Mouse (Mus musculus) embryonic facial prominence, embryonic 15.5 days (tissue): ENCODE measurements around the gene Rhpn2. TPM values are rescaled to one million over a fixed set of nuclear protein-coding genes. Genes with fewer than 3 reads are reported as not detected.
"Not testable (repeated sequence)": the region's sequence is repeated elsewhere in the genome, so short reads cannot be mapped to it uniquely, and the experiment has no call there.

Source experiments
- ATAC-seq: fragments of 200-750 bp; cut with Nextera tagmentation; 2 replicates; pipeline ENCODE4 v1.8.0; 2017; ENCODE audit warnings: low read depth, moderate TSS enrichment; ENCODE audit not compliant: insufficient number of reproducible peaks, low FRiP score, low TSS enrichment
- H3K27ac ChIP-seq: fragments of 300-500 bp; sonication (generic); replicated peaks from 2 replicates; pipeline ENCODE4 v1.5.1; 2015; ENCODE audit warnings: mild to moderate bottlenecking, inconsistent platforms
- H3K27me3 ChIP-seq: fragments of 300-500 bp; sonication (generic); 2 replicates; pipeline ENCODE4 v1.6.1; 2015; ENCODE audit warnings: inconsistent platforms
- H3K36me3 ChIP-seq: fragments of 300-500 bp; sonication (generic); 2 replicates; pipeline ENCODE4 v1.6.1; 2015; ENCODE audit warnings: mild to moderate bottlenecking, inconsistent platforms
- H3K4me1 ChIP-seq: fragments of 300-500 bp; sonication (generic); 2 replicates; pipeline ENCODE4 v1.6.1; 2015; ENCODE audit warnings: inconsistent platforms
- H3K4me2 ChIP-seq: fragments of 300-500 bp; sonication (generic); replicated peaks from 2 replicates; pipeline ENCODE4 v1.6.1; 2015; ENCODE audit warnings: mild to moderate bottlenecking, inconsistent platforms
- H3K4me3 ChIP-seq: fragments of 300-500 bp; sonication (generic); replicated peaks from 2 replicates; pipeline ENCODE4 v1.5.1; 2015; ENCODE audit warnings: mild to moderate bottlenecking, inconsistent platforms
- H3K9ac ChIP-seq: fragments of 300-500 bp; sonication (generic); 2 replicates; pipeline ENCODE4 v1.6.1; 2015; ENCODE audit warnings: inconsistent platforms
- H3K9me3 ChIP-seq: fragments of 300-500 bp; sonication (generic); replicated peaks from 2 replicates; pipeline ENCODE4 v1.6.1; 2016; ENCODE audit warnings: inconsistent platforms
- WGBS: fragments of 180-500 bp; shearing (Covaris S2); methylation state at CpG from one replicate; pipeline ENCODE4 v1.1.7; 2015; 5-methylcytosine and 5-hydroxymethylcytosine counted together
- polyA plus RNA-seq: library from polyadenylated mRNA; unstranded; fragments of >200 nt; fragmentation: Nextera tagmentation; extraction: Ambion mirVana; gene quantifications from 2 replicates; pipeline ENCODE4 v1.2.1, GENCODE M21; 2015

The Rhpn2 gene
- 4.6 and 5.2 TPM in 2 replicates for polyA plus RNA-seq

- WGBS: under 1% methylated on average over 45 of the region's 52 CpGs
- H3K4me3 ChIP-seq: peak within 1 kb of the TSS; percentile 67
- ATAC-seq: peak; percentile 97
- peaks cover 22% of the 10 kb centered on the region for H3K27me3 ChIP-seq
- H3K4me2 ChIP-seq: peak within 1 kb of the TSS; percentile 98
- no peaks in the 10 kb centered on the region for H3K9me3 ChIP-seq
- no peaks in the 10 kb centered on the region for H3K36me3 ChIP-seq
- H3K4me1 ChIP-seq: peaks cover 21% of the 10 kb centered on the region
- H3K27ac ChIP-seq: peak within 1 kb of the TSS; percentile 80
- H3K9ac ChIP-seq: peak within 1 kb of the TSS; percentile 47
Measured at GRCm38 (mm10) chr7:35333692-35334526, at the start of gene Rhpn2. Gene Rhpn2, plus strand, starts transcription at chr7:35334170.

- no peaks in the 10 kb centered on the region for H3K9me3 ChIP-seq
- no peaks in the 10 kb centered on the region for H3K4me1 ChIP-seq
- H3K27me3 ChIP-seq: no peaks in the 10 kb centered on the region
- H3K27ac ChIP-seq: no peak overlapping the region
- 91% methylated on average over 13 of the region's 13 CpGs for WGBS
- no peak for ATAC-seq
- H3K36me3 ChIP-seq: peaks cover 72% of the 10 kb centered on the region
- no peak overlapping the region for H3K4me3 ChIP-seq
- H3K9ac ChIP-seq: no peak overlapping the region
- H3K4me2 ChIP-seq: no peak overlapping the region
Measured at GRCm38 (mm10) chr7:35293464-35293863, 40.5 kb upstream of the Rhpn2 start.

GRCm38 (mm10) chr7:35295631-35296030 lies 38.3 kb upstream of the Rhpn2 start:
- Histone ChIP-seq H3K4me3 (no peak overlapping the region), H3K9me3 (no peaks in the 10 kb centered on the region), H3K4me2 (no peak overlapping the region), H3K27me3 (no peaks in the 10 kb centered on the region), H3K4me1 (no peaks in the 10 kb centered on the region), H3K27ac (no peak overlapping the region), H3K9ac (no peak overlapping the region), H3K36me3 (peaks cover 65% of the 10 kb centered on the region)
- 92% methylated on average over 2 of the region's 2 CpGs for WGBS
- no peak for ATAC-seq

GRCm38 (mm10) chr7:35297886-35298285 lies 36.1 kb upstream of the Rhpn2 start:
- Histone ChIP-seq H3K27me3 (no peaks in the 10 kb centered on the region), H3K36me3 (peaks cover 65% of the 10 kb centered on the region), H3K9me3 (no peaks in the 10 kb centered on the region), H3K4me3 (no peak overlapping the region), H3K27ac (no peak overlapping the region), H3K4me2 (no peak overlapping the region), H3K4me1 (no peaks in the 10 kb centered on the region), H3K9ac (no peak overlapping the region)
- WGBS: 86% methylated on average over 5 of the region's 5 CpGs
- ATAC-seq: no peak

- H3K4me2 ChIP-seq: no peak overlapping the region
- H3K27ac ChIP-seq: no peak overlapping the region
- peaks cover 62% of the 10 kb centered on the region for H3K36me3 ChIP-seq
- 82% methylated on average over 8 of the region's 8 CpGs for WGBS
- no peak for ATAC-seq
- no peaks in the 10 kb centered on the region for H3K9me3 ChIP-seq
- H3K27me3 ChIP-seq: no peaks in the 10 kb centered on the region
- no peak overlapping the region for H3K9ac ChIP-seq
- H3K4me3 ChIP-seq: no peak overlapping the region
- no peaks in the 10 kb centered on the region for H3K4me1 ChIP-seq
Measured at GRCm38 (mm10) chr7:35299656-35300055, 34.3 kb upstream of the Rhpn2 start.

- Histone ChIP-seq H3K4me2 (no peak overlapping the region), H3K4me1 (no peaks in the 10 kb centered on the region), H3K9ac (no peak overlapping the region), H3K36me3 (peaks cover 62% of the 10 kb centered on the region), H3K9me3 (no peaks in the 10 kb centered on the region), H3K4me3 (no peak overlapping the region), H3K27me3 (no peaks in the 10 kb centered on the region), H3K27ac (no peak overlapping the region)
- ATAC-seq: no peak
Measured at GRCm38 (mm10) chr7:35300792-35301191, 33.2 kb upstream of the Rhpn2 start.

GRCm38 (mm10) chr7:35311214-35311613 lies 22.8 kb upstream of the Rhpn2 start:
- Histone ChIP-seq H3K27me3 (no peaks in the 10 kb centered on the region), H3K4me1 (no peaks in the 10 kb centered on the region), H3K9ac (no peak overlapping the region), H3K4me2 (no peak overlapping the region), H3K36me3 (peaks cover 47% of the 10 kb centered on the region), H3K4me3 (no peak overlapping the region), H3K27ac (no peak overlapping the region), H3K9me3 (no peaks in the 10 kb centered on the region)
- WGBS: 92% methylated on average over 3 of the region's 3 CpGs
- no peak for ATAC-seq

GRCm38 (mm10) chr7:35314156-35314555 lies 19.8 kb upstream of the Rhpn2 start:
- no peak overlapping the region for H3K4me2 ChIP-seq
- H3K27ac ChIP-seq: no peak overlapping the region
- H3K36me3 ChIP-seq: peaks cover 19% of the 10 kb centered on the region

GRCm38 (mm10) chr7:35317729-35318609 lies 16.0 kb upstream of the Rhpn2 start, which contains the start of gene Gpatch1:
Gene Gpatch1, minus strand, starts transcription at chr7:35318440.
- peak within 1 kb of the TSS; percentile 94 for H3K4me3 ChIP-seq
- H3K4me1 ChIP-seq: peaks cover 12% of the 10 kb centered on the region
- H3K36me3 ChIP-seq: 0 out of 2 replicates have a peak, but pooled peaks cover 4% of the 10 kb centered on the region
- H3K4me2 ChIP-seq: peak within 1 kb of the TSS; percentile 69
- H3K27me3 ChIP-seq: no peaks in the 10 kb centered on the region
- WGBS: 2% methylated on average over 39 of the region's 39 CpGs
- H3K27ac ChIP-seq: 0 out of 2 replicates have a peak within 1 kb of the TSS, but pooled peaks have one; percentile 3
- H3K9ac ChIP-seq: peak within 1 kb of the TSS; percentile 77
- no peaks in the 10 kb centered on the region for H3K9me3 ChIP-seq
- peak; percentile 78 for ATAC-seq

More at GRCm38 (mm10) chr7:35314156-35314555, 19.8 kb upstream of the Rhpn2 start:
- Histone ChIP-seq H3K9me3 (no peaks in the 10 kb centered on the region), H3K27me3 (no peaks in the 10 kb centered on the region), H3K9ac (no peak overlapping the region), H3K4me3 (no peak overlapping the region), H3K4me1 (peaks cover 9% of the 10 kb centered on the region)
- ATAC-seq: no peak

GRCm38 (mm10) chr7:35319221-35319620 lies 14.7 kb upstream of the Rhpn2 start:
- H3K27me3 ChIP-seq, ATAC-seq, H3K4me3 ChIP-seq, H3K4me2 ChIP-seq, H3K9me3 ChIP-seq, H3K27ac ChIP-seq, H3K9ac ChIP-seq, H3K36me3 ChIP-seq: not testable (repeated sequence)
- H3K4me1 ChIP-seq: peaks cover 15% of the 10 kb centered on the region
- WGBS: 58% methylated on average over 3 of the region's 3 CpGs

GRCm38 (mm10) chr7:35319755-35320154 lies 14.2 kb upstream of the Rhpn2 start:
- Histone ChIP-seq H3K4me1 (peaks cover 15% of the 10 kb centered on the region), H3K27me3 (no peaks in the 10 kb centered on the region), H3K9me3 (no peaks in the 10 kb centered on the region), H3K36me3 (no peaks in the 10 kb centered on the region), H3K9ac (no peak overlapping the region), H3K27ac (no peak overlapping the region), H3K4me3 (no peak overlapping the region), H3K4me2 (no peak overlapping the region)
- WGBS: 75% methylated on average over 4 of the region's 4 CpGs
- no peak for ATAC-seq
